Mouse (Mus musculus): Measurements from ENCODE around the gene Klhl31. TPM values are rescaled to one million over a fixed set of nuclear protein-coding genes. Genes with fewer than 3 reads are reported as not detected.

Klhl31 gene
- polyA plus RNA-seq, 1 experiment from 2014 or later, result 0.28 TPM

GRCm38 (mm10) chr9:77607840-77608239, 28.5 kb upstream of the Klhl31 start:
- no peaks in the 10 kb centered on the region for H3K27me3 ChIP-seq (replicated peaks)

GRCm38 (mm10) chr9:77610811-77611210, 25.5 kb upstream of the Klhl31 start:
- H3K4me2 ChIP-seq, result no peak overlapping the region
- no peak for ATAC-seq (ENCODE audit: insufficient read depth, low FRiP score, low read depth)

More at GRCm38 (mm10) chr9:77607840-77608239, 28.5 kb upstream of the Klhl31 start:
- Histone ChIP-seq H3K9ac (no peak overlapping the region), H3K4me1 (no peaks in the 10 kb centered on the region), H3K9me3 (no peaks in the 10 kb centered on the region), H3K4me2 (no peak overlapping the region), H3K4me3 (replicated peaks) (no peak overlapping the region), H3K36me3 (no peaks in the 10 kb centered on the region), H3K27ac (no peak overlapping the region)
- WGBS, result 32% methylated on average over 7 of the region's 7 CpGs
- ATAC-seq (ENCODE audit: insufficient read depth, low FRiP score, low read depth), result no peak

GRCm38 (mm10) chr9:77612349-77612748, 24.0 kb upstream of the Klhl31 start:
- Histone ChIP-seq H3K4me3 (replicated peaks) (no peak overlapping the region), H3K27me3 (replicated peaks) (no peaks in the 10 kb centered on the region), H3K9me3 (no peaks in the 10 kb centered on the region), H3K4me2 (no peak overlapping the region), H3K4me1 (no peaks in the 10 kb centered on the region), H3K36me3 (no peaks in the 10 kb centered on the region), H3K9ac (no peak overlapping the region), H3K27ac (no peak overlapping the region)
- 71% methylated on average over 4 of the region's 4 CpGs for whole genome bisulfite sequencing
- no peak for ATAC-seq (ENCODE audit: insufficient read depth, low FRiP score, low read depth)

More at GRCm38 (mm10) chr9:77610811-77611210, 25.5 kb upstream of the Klhl31 start:
- Histone ChIP-seq H3K4me1 (no peaks in the 10 kb centered on the region), H3K27me3 (replicated peaks) (no peaks in the 10 kb centered on the region), H3K27ac (no peak overlapping the region), H3K36me3 (no peaks in the 10 kb centered on the region), H3K9me3 (no peaks in the 10 kb centered on the region), H3K9ac (no peak overlapping the region), H3K4me3 (replicated peaks) (no peak overlapping the region)

- ATAC-seq (ENCODE audit: insufficient read depth, low FRiP score, low read depth), result no peak
- Histone ChIP-seq H3K27ac (no peak overlapping the region), H3K27me3 (replicated peaks) (no peaks in the 10 kb centered on the region), H3K4me2 (no peak overlapping the region), H3K4me3 (replicated peaks) (no peak overlapping the region), H3K9ac (no peak overlapping the region), H3K4me1 (no peaks in the 10 kb centered on the region), H3K36me3 (no peaks in the 10 kb centered on the region), H3K9me3 (no peaks in the 10 kb centered on the region)
- WGBS, result 68% methylated on average over 4 of the region's 4 CpGs
These were observed 20.4 kb upstream of the Klhl31 start for GRCm38 (mm10) chr9:77615868-77616267.

GRCm38 (mm10) chr9:77616796-77617195, 19.5 kb upstream of the Klhl31 start:
- ATAC-seq (ENCODE audit: insufficient read depth, low FRiP score, low read depth), result no peak
- Histone ChIP-seq H3K27me3 (replicated peaks) (no peaks in the 10 kb centered on the region), H3K4me2 (no peak overlapping the region), H3K27ac (no peak overlapping the region), H3K9ac (no peak overlapping the region), H3K36me3 (no peaks in the 10 kb centered on the region), H3K4me3 (replicated peaks) (no peak overlapping the region), H3K4me1 (no peaks in the 10 kb centered on the region), H3K9me3 (no peaks in the 10 kb centered on the region)
- WGBS, result 68% methylated on average over 4 of the region's 4 CpGs

GRCm38 (mm10) chr9:77617751-77618150, 18.5 kb upstream of the Klhl31 start:
- H3K4me2 ChIP-seq, result no peak overlapping the region
- no peak overlapping the region for H3K27ac ChIP-seq
- WGBS, result 68% methylated on average over 6 of the region's 6 CpGs

GRCm38 (mm10) chr9:77618392-77618791, 17.9 kb upstream of the Klhl31 start:
- Histone ChIP-seq H3K9ac (no peak overlapping the region), H3K27ac (no peak overlapping the region), H3K36me3 (no peaks in the 10 kb centered on the region), H3K4me1 (no peaks in the 10 kb centered on the region), H3K27me3 (replicated peaks) (no peaks in the 10 kb centered on the region), H3K4me3 (replicated peaks) (no peak overlapping the region), H3K4me2 (no peak overlapping the region), H3K9me3 (no peaks in the 10 kb centered on the region)
- WGBS, result 67% methylated on average over 2 of the region's 2 CpGs
- no peak for ATAC-seq (ENCODE audit: insufficient read depth, low FRiP score, low read depth)

More at GRCm38 (mm10) chr9:77617751-77618150, 18.5 kb upstream of the Klhl31 start:
- H3K27me3 ChIP-seq (replicated peaks), result no peaks in the 10 kb centered on the region
- no peaks in the 10 kb centered on the region for H3K9me3 ChIP-seq
- no peak for ATAC-seq (ENCODE audit: insufficient read depth, low FRiP score, low read depth)
- no peak overlapping the region for H3K4me3 ChIP-seq (replicated peaks)
- H3K4me1 ChIP-seq, result no peaks in the 10 kb centered on the region
- H3K36me3 ChIP-seq, result no peaks in the 10 kb centered on the region
- no peak overlapping the region for H3K9ac ChIP-seq

GRCm38 (mm10) chr9:77620077-77620476, 16.2 kb upstream of the Klhl31 start:
- Histone ChIP-seq H3K27ac (no peak overlapping the region), H3K4me3 (replicated peaks) (no peak overlapping the region), H3K36me3 (no peaks in the 10 kb centered on the region), H3K27me3 (replicated peaks) (no peaks in the 10 kb centered on the region), H3K9ac (no peak overlapping the region), H3K4me2 (no peak overlapping the region), H3K4me1 (no peaks in the 10 kb centered on the region), H3K9me3 (no peaks in the 10 kb centered on the region)
- WGBS, result 79% methylated on average over 6 of the region's 6 CpGs
- no peak for ATAC-seq (ENCODE audit: insufficient read depth, low FRiP score, low read depth)

GRCm38 (mm10) chr9:77620482-77620881, 15.8 kb upstream of the Klhl31 start:
- WGBS, result 44% methylated on average over 2 of the region's 2 CpGs
- no peaks in the 10 kb centered on the region for H3K9me3 ChIP-seq
- H3K9ac ChIP-seq, result no peak overlapping the region
- no peaks in the 10 kb centered on the region for H3K4me1 ChIP-seq
- no peak overlapping the region for H3K4me3 ChIP-seq (replicated peaks)
- ATAC-seq (ENCODE audit: insufficient read depth, low FRiP score, low read depth), result no peak
- H3K27ac ChIP-seq, result no peak overlapping the region
- H3K36me3 ChIP-seq, result no peaks in the 10 kb centered on the region
- H3K27me3 ChIP-seq (replicated peaks), result no peaks in the 10 kb centered on the region
- H3K4me2 ChIP-seq, result no peak overlapping the region

- no peak overlapping the region for H3K9ac ChIP-seq
- H3K9me3 ChIP-seq, result no peaks in the 10 kb centered on the region
- no peak overlapping the region for H3K27ac ChIP-seq
- no peak overlapping the region for H3K4me3 ChIP-seq (replicated peaks)
- no peaks in the 10 kb centered on the region for H3K27me3 ChIP-seq (replicated peaks)
- no peaks in the 10 kb centered on the region for H3K36me3 ChIP-seq
- H3K4me2 ChIP-seq, result no peak overlapping the region
- no peak for ATAC-seq (ENCODE audit: insufficient read depth, low FRiP score, low read depth)
- H3K4me1 ChIP-seq, result no peaks in the 10 kb centered on the region
- WGBS, result 60% methylated on average over 1 of the region's 1 CpGs
These were observed 13.4 kb upstream of the Klhl31 start for GRCm38 (mm10) chr9:77622874-77623273.

- H3K9ac ChIP-seq, result no peak overlapping the region
- H3K4me1 ChIP-seq, result no peaks in the 10 kb centered on the region
- no peak overlapping the region for H3K27ac ChIP-seq
- 90% methylated on average over 6 of the region's 6 CpGs for WGBS
- no peak for ATAC-seq (ENCODE audit: insufficient read depth, low FRiP score, low read depth)
- no peak overlapping the region for H3K4me3 ChIP-seq (replicated peaks)
- H3K27me3 ChIP-seq (replicated peaks), result no peaks in the 10 kb centered on the region
- H3K9me3 ChIP-seq, result no peaks in the 10 kb centered on the region
- no peaks in the 10 kb centered on the region for H3K36me3 ChIP-seq
- no peak overlapping the region for H3K4me2 ChIP-seq
These were observed 12.8 kb upstream of the Klhl31 start for GRCm38 (mm10) chr9:77623318-77624050.

- Histone ChIP-seq H3K27me3 (replicated peaks) (no peaks in the 10 kb centered on the region), H3K9ac (no peak overlapping the region), H3K4me1 (no peaks in the 10 kb centered on the region), H3K36me3 (no peaks in the 10 kb centered on the region), H3K27ac (no peak overlapping the region), H3K9me3 (no peaks in the 10 kb centered on the region), H3K4me2 (no peak overlapping the region), H3K4me3 (replicated peaks) (no peak overlapping the region)
- ATAC-seq (ENCODE audit: insufficient read depth, low FRiP score, low read depth), result no peak
- 75% methylated on average over 5 of the region's 5 CpGs for WGBS
These were observed 12.1 kb upstream of the Klhl31 start for GRCm38 (mm10) chr9:77624171-77624570.

GRCm38 (mm10) chr9:77628676-77629075, 7.6 kb upstream of the Klhl31 start:
- no peaks in the 10 kb centered on the region for H3K9me3 ChIP-seq
- 82% methylated on average over 10 of the region's 10 CpGs for WGBS
- no peaks in the 10 kb centered on the region for H3K36me3 ChIP-seq
- H3K27me3 ChIP-seq (replicated peaks), result no peaks in the 10 kb centered on the region
- no peak overlapping the region for H3K27ac ChIP-seq
- no peak for ATAC-seq (ENCODE audit: insufficient read depth, low FRiP score, low read depth)
- H3K4me1 ChIP-seq, result no peaks in the 10 kb centered on the region
- H3K4me2 ChIP-seq, result no peak overlapping the region
- H3K4me3 ChIP-seq (replicated peaks), result no peak overlapping the region
- H3K9ac ChIP-seq, result no peak overlapping the region
